Mouse (Mus musculus) bone marrow, adult 2 months (tissue): ENCODE results near the gene Tet1.
"Not testable (repeated sequence)": the region's sequence is repeated elsewhere in the genome, so short reads cannot be mapped to it uniquely, and the experiment has no call there.

Experiments
- CTCF ChIP-seq: fragments of 200-500 bp; IDR thresholded peaks from 2 replicates; pipeline ENCODE4 v1.5.1; 2011; ENCODE audit warnings: low read length, control low read depth; ENCODE audit not compliant: control insufficient read depth, insufficient read depth
- POLR2A ChIP-seq: fragments of 200-500 bp; IDR thresholded peaks from 2 replicates; pipeline ENCODE4 v1.6.1; 2011; ENCODE audit warnings: low read depth, mild to moderate bottlenecking, control low read depth, low read length, borderline replicate concordance; ENCODE audit not compliant: control insufficient read depth

DNA sequence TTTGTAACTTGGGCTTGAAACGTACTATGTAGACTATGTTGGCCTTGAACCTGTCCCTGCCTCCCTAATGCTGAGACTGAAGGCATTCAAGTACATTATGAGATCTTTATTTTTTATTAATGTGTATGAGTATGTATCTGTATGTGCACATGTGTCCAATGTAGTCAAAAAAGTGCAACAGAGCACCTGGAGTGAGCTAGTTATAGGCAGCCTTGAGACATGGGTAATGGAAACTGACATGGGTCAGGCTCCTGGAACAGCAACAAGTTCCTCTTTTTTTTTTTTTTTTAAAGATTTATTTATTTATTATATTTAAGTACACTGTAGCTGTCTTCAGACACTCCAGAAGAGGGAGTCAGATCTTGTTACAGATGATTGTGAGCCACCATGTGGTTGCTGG lies 127.0 kb downstream of the Tet1 start:
- not testable (repeated sequence) for TF ChIP-seq CTCF, POLR2A
